Mouse (Mus musculus) ES-E14 (cell line): ENCODE data around the gene Kif1b. TPM values are rescaled to one million over a fixed set of nuclear protein-coding genes. Genes with fewer than 3 reads are reported as not detected.
A peak's percentile ranks its signal among the peaks of the same experiment; 100 is the strongest.

Source experiments
- DNase-seq: peaks from one replicate; pipeline ENCODE4 v3.0.0-alpha.2; 2013; ENCODE audit warnings: low read depth, low spot score
- H3K27ac ChIP-seq: 2 replicates; pipeline ENCODE4 v1.5.1; 2012; ENCODE audit warnings: low read depth, mild to moderate bottlenecking, low read length, moderate library complexity, mixed read lengths; ENCODE audit not compliant: poor library complexity, insufficient read depth, severe bottlenecking
- H3K36me3 ChIP-seq: 2 replicates; pipeline ENCODE4 v1.6.1; 2012; ENCODE audit warnings: mild to moderate bottlenecking, low read length, moderate library complexity, mixed read lengths; ENCODE audit not compliant: control insufficient read depth, poor library complexity, insufficient read depth, severe bottlenecking
- H3K4me1 ChIP-seq, 2 experiments: fragments of 150-350 bp in 1 of 2; sonication (generic) in 1 of 2; 2 replicates each; pipeline ENCODE4 v1.6.1; 2012; ENCODE audit warnings: low read length in 2 of 2, mild to moderate bottlenecking in 1 of 2, mixed read lengths in 1 of 2; ENCODE audit not compliant: control insufficient read depth in 2 of 2, insufficient read depth in 2 of 2, poor library complexity in 1 of 2
- H3K4me3 ChIP-seq, 2 experiments: fragments of 150-350 bp in 1 of 2; sonication (generic) in 1 of 2; 2 replicates each; pipeline ENCODE4 v1.5.1; 2012; ENCODE audit warnings: low read length in 2 of 2, low read depth in 1 of 2, mild to moderate bottlenecking in 1 of 2, mixed read lengths in 1 of 2; ENCODE audit not compliant: insufficient read depth in 1 of 2, poor library complexity in 1 of 2, severe bottlenecking in 1 of 2
- H3K9ac ChIP-seq: 2 replicates; pipeline ENCODE4 v1.6.1; 2012; ENCODE audit warnings: low read depth, mild to moderate bottlenecking, low read length, mixed read lengths; ENCODE audit not compliant: poor library complexity, insufficient read depth, severe bottlenecking
- H3K9me3 ChIP-seq: fragments of 150-350 bp; sonication (generic); 2 replicates; pipeline ENCODE4 v1.6.1; 2012; ENCODE audit warnings: low read depth, mild to moderate bottlenecking, low read length; ENCODE audit not compliant: control insufficient read depth, insufficient read depth
- CHD2 ChIP-seq: IDR thresholded peaks from 2 replicates; pipeline ENCODE4 v1.6.1; 2014; ENCODE audit warnings: mild to moderate bottlenecking, low read depth, low read length, inconsistent platforms
- HCFC1 ChIP-seq: IDR thresholded peaks from 2 replicates; pipeline ENCODE4 v1.6.1; 2012; ENCODE audit warnings: low read length, inconsistent platforms, borderline replicate concordance; ENCODE audit not compliant: insufficient read depth
- MAFK ChIP-seq: IDR thresholded peaks from 2 replicates; pipeline ENCODE4 v1.6.1; 2014; ENCODE audit warnings: mild to moderate bottlenecking, low read depth, low read length, inconsistent platforms; ENCODE audit not compliant: insufficient read depth
- ZC3H11A ChIP-seq: IDR thresholded peaks from 2 replicates; pipeline ENCODE4 v1.6.1; 2012; ENCODE audit warnings: low read depth, mild to moderate bottlenecking, inconsistent platforms, low read length, borderline replicate concordance
- ZNF384 ChIP-seq: IDR thresholded peaks from 2 replicates; pipeline ENCODE4 v1.6.1; 2012; ENCODE audit warnings: low read depth, low read length, inconsistent platforms
- in situ Hi-C, 2 experiments: fragments of 600-800 bp; cut with MboI; formaldehyde crosslinking; loops; one replicate each; pipeline ENCODE4 v1.15.1; 2025; ENCODE audit warnings: low sequenced_read_pairs in 2 of 2, inconsistent platforms in 1 of 2; ENCODE audit not compliant: unreplicated experiment in 2 of 2
- total RNA-seq: library from RNA; depleted of rRNA; stranded (reverse); fragments of 300-350 nt; gene quantifications from 2 replicates; pipeline ENCODE4 v1.2.3, GENCODE M21; 2012

Gene Kif1b
- total RNA-seq, 1 experiment: 27.1 TPM

DNA sequence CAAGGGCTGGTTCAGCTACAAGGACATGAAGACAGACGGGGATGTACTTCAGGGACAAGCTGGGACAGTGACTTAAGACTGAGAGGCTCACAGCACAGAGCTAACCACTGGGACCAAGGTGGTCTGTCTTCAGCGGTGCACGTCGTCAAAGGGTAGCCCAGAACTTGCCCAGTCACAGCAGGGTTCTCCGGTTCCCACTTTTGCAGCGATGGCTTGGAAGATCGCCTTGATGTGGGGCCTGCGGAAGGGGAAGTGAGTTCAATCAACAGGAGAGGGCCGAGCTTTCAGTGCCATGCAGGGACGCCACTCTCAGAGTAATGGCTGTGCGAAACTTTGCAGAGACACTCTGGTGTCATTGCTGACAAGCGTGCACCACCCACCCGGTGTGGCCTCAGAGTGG, 147.6 kb downstream of the Kif1b start:
- TF ChIP-seq HCFC1 (no peak), ZC3H11A (no peak), CHD2 (no peak), MAFK (no peak), ZNF384 (no peak)
- Histone ChIP-seq H3K27ac (no peak overlapping the region), H3K9ac (no peak overlapping the region), H3K4me3 (no peak overlapping the region), H3K9me3 (no peaks in the 10 kb centered on the region), H3K36me3 (peaks cover 53% of the 10 kb centered on the region), H3K4me1 (peaks cover 8 to 31% of the 10 kb centered on the region in 2 experiments; a peak in 3 of 4 replicates)
- no peak for DNase-seq
- in situ Hi-C loops: no loop called here

DNA sequence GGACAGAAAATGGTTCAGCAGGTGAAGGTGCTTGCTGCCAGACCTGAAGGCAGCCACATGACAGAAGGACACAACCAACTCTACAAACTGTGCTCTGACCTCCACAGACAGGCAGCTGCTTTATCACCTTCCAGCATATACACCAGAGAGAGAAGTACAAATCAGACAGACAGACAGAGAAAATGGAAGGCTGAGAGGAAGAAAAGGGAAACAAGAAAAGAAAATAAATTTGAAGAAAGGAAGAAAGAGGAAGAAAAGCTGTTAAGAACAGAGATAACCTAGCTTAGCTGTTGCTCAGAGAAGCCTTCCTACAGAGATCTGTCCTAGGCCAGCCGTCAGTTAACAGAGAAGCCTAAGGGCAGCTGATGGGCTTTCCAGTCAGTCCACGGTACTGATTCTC, 148.3 kb downstream of the Kif1b start:
- in situ Hi-C loops: no loop called here
- no peak overlapping the region for H3K9ac ChIP-seq
- H3K36me3 ChIP-seq: peaks cover 58% of the 10 kb centered on the region
- no peak overlapping the region for H3K27ac ChIP-seq
- H3K9me3 ChIP-seq: no peaks in the 10 kb centered on the region
- TF ChIP-seq ZNF384: no peak
- no peak for TF ChIP-seq MAFK
- no peak for TF ChIP-seq CHD2
- TF ChIP-seq ZC3H11A: no peak
- no peak for TF ChIP-seq HCFC1
- H3K4me1 ChIP-seq: peaks cover 8 to 31% of the 10 kb centered on the region in 2 experiments; a peak in 3 of 4 replicates
- H3K4me3 ChIP-seq: no peak overlapping the region
- DNase-seq: no peak

DNA sequence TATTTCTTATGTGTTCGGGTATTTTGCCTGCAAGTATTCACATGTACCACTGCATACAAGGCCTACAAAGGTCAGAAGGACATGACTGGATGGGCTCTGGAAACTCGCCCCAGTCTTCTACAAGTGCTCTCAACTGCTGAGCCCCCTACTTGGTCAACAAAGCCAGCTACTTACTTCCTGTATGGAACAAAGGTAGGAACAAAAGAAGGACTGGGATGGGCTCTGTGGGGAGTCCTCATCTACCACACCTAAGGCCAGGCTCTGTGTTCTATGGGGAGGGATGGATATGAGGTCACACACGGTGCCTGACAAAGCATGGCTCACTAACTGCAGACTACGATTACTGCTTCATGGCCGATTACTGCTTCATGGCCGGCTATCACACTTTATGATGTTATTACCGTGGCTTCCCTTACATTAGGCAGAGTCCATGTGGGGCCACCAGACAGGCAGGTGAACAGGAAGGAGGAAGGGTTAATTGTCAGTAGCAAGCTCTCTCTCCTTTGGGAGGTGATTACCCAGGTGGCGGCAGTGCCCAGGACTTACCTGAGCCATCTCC, 150.0 kb downstream of the Kif1b start:
- H3K4me1 ChIP-seq: peaks cover 6 to 31% of the 10 kb centered on the region in 2 experiments; a peak in 2 of 4 replicates
- DNase-seq: no peak
- no peak overlapping the region for H3K4me3 ChIP-seq
- H3K36me3 ChIP-seq: peaks cover 74% of the 10 kb centered on the region
- H3K9ac ChIP-seq: no peak overlapping the region
- in situ Hi-C loops: no loop called here
- H3K9me3 ChIP-seq: no peaks in the 10 kb centered on the region
- H3K27ac ChIP-seq: peak overlapping the region; percentile 9; the same call in 1 of the 2 replicates
- TF ChIP-seq HCFC1 (no peak), ZC3H11A (no peak), CHD2 (no peak), MAFK (no peak), ZNF384 (no peak)

DNA sequence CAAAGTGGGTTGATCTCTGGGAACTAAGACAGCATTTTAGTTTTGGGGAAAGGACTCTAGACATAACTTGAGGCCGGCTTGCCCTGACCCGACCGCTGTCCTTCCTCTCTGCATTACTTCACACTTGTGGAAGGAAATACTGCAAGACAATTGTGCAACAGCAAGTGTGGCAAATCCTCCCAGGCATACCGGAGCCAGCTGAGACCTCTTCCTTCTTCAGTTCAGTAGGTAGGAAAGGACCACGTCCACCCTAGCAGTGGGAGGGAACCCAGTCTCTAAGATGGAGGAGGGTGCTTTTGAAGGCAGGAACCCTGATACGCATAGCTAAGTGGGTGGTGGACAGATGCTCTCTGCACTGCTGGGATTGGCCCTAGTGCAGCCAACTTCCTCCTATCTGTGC, 151.8 kb downstream of the Kif1b start:
- in situ Hi-C loops: no loop called here

DNA sequence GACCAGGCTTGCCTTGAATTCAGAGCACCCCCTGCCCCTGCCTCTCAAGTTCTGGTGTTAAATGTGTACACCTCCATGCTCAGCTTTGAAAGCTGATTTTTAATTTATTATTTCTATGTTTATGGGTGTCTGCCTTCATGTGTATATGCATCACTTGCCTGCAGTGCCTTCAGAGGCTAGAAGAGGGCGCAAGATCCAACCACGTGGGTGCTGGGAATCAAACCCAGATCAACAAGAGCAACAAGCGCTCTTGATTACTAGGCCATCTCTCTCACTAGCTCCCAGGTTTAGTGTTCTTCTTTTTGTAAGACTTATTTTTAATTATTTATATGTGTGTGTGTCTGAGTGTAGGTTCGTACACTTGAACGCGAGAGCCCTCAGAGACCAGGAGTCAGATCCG, 152.6 kb downstream of the Kif1b start:
- H3K9me3 ChIP-seq: no peaks in the 10 kb centered on the region
- H3K27ac ChIP-seq: no peak overlapping the region
- no peak for TF ChIP-seq HCFC1
- TF ChIP-seq MAFK: no peak
- TF ChIP-seq ZC3H11A: no peak
- no peak for TF ChIP-seq CHD2
- TF ChIP-seq ZNF384: no peak
- in situ Hi-C loops: no loop called here
- DNase-seq: no peak
- H3K4me1 ChIP-seq: peaks cover 4 to 15% of the 10 kb centered on the region in 2 experiments; a peak in 1 of 4 replicates
- H3K4me3 ChIP-seq: no peak overlapping the region
- peaks cover 84% of the 10 kb centered on the region for H3K36me3 ChIP-seq
- no peak overlapping the region for H3K9ac ChIP-seq

More for the DNA sequence above, 151.8 kb downstream of the Kif1b start:
- H3K36me3 ChIP-seq: peaks cover 80% of the 10 kb centered on the region
- no peaks in the 10 kb centered on the region for H3K9me3 ChIP-seq
- no peak overlapping the region for H3K9ac ChIP-seq
- no peak for DNase-seq
- H3K27ac ChIP-seq: no peak overlapping the region
- TF ChIP-seq ZNF384: no peak
- TF ChIP-seq ZC3H11A: no peak
- H3K4me1 ChIP-seq: peaks cover 4 to 23% of the 10 kb centered on the region in 2 experiments; a peak in 2 of 4 replicates
- no peak overlapping the region for H3K4me3 ChIP-seq
